Mouse (Mus musculus) hindlimb bud, embryonic 11.5 days (tissue): ENCODE results near the gene Trip4.

ENCODE experiments used
- DNase-seq: peaks from one replicate; pipeline ENCODE4 v3.0.0-alpha.2; 2012; ENCODE audit warnings: low read depth, low spot score; ENCODE audit errors: extremely low spot score

Trip4 gene

GRCm38 (mm10) chr9:65836916-65837315 lies 71.7 kb downstream of the Trip4 start:
- no peak for DNase-seq

DNA sequence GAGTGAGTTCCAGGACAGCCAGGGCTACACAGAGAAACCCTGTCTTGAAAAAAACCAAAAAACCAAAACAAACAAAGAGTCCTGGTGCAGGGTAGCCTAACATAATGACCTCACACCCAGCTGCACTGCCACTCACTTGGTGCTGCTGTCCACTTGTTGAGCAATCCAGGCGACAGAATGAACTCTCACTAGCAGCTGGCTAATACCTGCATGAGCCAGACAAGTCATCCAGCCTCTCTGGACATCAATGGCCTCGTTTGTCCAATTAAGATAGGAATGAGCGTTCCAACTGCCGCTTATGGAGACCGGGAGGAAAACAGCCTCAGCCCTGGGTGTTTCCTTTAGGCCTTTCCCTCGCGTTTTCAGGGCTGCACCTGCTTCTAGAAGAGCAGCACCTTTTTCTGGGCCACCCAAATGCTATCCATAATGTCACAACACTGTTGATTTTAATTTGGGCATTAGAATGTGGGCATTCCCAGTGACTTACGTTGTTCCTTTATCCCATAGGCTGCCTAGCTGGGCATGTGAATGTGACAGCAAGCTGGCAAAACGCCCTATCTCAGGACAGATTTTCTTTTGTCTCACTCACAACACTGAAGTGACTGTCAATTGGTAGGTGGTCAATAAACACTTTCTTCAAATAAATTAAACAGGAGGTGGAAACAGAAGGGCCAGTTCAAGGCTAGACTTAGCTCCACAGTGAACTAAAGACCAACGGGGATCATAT lies 73.8 kb downstream of the Trip4 start:
- no peak for DNase-seq

- DNase-seq: no peak
These were observed 75.0 kb downstream of the Trip4 start for GRCm38 (mm10) chr9:65833640-65834039.

DNA sequence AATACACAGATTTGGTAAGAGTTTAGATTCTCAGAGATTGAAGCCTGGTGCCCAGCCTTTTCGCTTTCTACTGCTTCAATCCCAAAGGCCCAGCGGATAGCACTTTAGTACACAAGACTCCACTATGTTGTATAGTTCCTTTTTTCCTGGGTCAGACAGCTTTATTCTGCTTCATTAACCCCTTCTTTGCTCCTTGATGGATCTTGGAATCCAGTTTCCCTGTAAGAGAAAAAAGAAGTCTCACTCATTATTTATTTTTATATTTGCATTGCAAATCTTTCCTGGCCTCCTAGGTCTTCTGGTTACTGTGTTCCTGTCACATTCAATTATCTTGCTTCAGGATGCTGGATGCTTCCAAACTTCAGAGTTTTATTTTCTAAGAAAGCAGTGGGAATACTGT lies 75.4 kb downstream of the Trip4 start:
- no peak for DNase-seq

DNA sequence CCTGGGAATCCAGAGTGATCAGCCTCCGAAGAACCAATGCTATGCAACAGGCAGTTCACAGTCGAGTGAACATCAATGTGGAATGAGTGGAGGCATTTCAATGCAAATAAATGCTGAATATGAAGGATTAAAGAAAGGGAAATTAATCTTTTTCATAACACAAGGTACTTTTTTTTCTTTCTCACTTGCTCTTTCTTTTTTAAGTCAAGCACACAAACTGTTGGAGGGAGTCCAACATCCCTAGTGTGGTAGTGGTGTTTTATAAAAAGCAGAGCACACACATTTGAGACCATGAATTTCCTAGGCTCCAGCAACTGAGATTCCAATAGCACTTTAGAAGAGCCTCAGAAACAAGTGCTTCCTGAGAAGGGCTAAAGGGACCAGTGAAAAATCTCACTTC lies 76.6 kb downstream of the Trip4 start:
- DNase-seq: no peak

GRCm38 (mm10) chr9:65831164-65831563 lies 77.4 kb downstream of the Trip4 start:
- DNase-seq: no peak

DNA sequence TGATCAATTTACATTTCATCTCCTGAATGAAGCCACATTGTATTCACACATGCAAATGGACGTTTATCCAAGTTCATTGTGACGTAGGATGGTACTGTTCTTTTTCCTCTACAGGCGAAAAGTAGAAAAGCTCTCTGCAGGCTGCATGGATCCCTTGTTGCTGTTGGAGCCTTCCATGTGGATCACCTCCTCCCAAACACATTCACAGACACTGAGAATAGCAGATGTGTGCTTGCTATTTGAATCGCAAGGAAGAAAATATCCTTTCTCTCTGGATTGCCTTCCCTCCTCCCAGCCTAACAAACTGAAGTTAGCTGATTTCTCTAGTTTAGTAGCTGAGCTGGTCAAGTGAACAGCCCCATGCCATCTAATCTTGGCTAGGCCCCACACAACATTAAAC lies 78.3 kb downstream of the Trip4 start:
- DNase-seq: no peak

GRCm38 (mm10) chr9:65829410-65829809 lies 79.2 kb downstream of the Trip4 start:
- DNase-seq: peak; percentile 10

- DNase-seq: no peak
These were observed 80.1 kb downstream of the Trip4 start for GRCm38 (mm10) chr9:65828511-65828910.

- no peak for DNase-seq
These were observed 80.6 kb downstream of the Trip4 start for GRCm38 (mm10) chr9:65828016-65828403.

DNA sequence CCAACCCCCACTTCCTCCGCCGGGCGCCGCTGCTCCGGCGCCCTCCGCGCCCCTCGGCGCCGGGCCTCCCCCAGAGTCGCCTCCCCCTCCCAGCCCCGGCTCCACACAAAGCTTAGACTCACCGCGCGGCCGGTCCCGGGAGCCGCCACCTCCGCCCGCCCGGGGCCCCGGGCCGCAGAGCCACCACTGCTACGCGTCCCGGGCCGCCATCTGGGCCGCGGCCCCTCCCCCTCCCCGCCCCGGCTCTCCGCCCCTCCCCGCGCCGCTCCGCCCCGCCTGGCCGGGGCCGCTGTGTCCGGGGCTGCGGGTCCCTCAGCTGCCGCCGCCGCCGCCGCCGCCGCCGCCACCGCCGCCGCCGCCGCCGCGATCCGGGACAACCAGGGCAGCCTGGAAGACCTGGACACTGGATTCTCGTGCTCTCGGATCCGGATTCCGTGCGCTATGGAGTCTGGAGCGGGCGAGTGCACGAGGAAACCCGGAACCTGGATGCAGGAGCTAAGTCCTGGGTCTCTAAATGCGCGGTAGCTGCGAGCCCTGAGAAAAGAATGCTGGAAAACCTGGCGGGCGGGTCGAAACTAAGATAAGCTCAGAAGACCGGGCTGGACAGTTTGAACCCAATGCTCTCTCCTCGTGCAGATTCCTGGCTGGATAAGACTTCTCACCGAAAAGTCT lies 81.1 kb downstream of the Trip4 start, which contains the start of gene Zfp609:
Gene Zfp609 (minus strand): TSS at position 221 of the 672 bp plus-strand sequence.
- DNase-seq: peak; percentile 94

GRCm38 (mm10) chr9:65826588-65827343 lies 81.8 kb downstream of the Trip4 start:
- DNase-seq: peak; percentile 58

DNA sequence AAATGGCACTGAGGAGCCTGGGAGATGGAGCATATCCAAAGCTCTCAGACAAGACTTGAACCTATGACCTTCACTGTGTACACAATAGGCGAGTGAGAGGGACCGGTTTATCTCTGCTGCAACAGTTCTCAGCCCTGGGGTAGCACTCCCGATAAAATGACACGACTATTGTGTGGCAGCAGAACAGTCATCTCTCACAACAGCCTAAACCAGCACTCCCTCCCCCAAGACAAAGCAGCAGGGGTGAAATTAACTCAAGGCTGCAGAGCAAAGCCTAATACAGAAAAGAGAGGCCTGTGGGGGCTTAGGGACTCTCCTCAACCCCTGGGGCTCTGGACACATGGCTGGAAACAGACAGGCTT lies 82.4 kb downstream of the Trip4 start:
- DNase-seq: peak; percentile 10

GRCm38 (mm10) chr9:65823716-65824462 lies 84.7 kb downstream of the Trip4 start:
- DNase-seq: no peak

GRCm38 (mm10) chr9:65822011-65822410 lies 86.6 kb downstream of the Trip4 start:
- DNase-seq: no peak

DNA sequence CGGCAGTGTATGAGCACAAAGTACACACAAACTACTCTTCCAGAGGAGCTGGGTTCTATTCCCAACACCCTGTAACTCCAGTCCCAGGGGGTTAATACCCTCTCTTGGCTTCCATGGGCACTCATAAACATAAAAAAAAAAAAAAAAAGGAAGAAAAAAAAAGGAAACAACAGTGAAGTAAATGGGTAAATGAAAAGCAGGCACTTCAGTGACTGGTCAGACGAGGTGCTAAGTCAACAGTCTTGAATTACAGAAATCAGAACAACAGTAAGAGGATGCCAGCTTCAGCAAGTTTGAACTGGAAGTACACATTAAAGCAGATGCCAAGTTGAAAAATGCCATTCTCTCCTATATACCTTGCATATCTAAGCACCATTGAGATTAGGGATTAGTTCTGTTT lies 88.3 kb downstream of the Trip4 start:
- DNase-seq: no peak

DNA sequence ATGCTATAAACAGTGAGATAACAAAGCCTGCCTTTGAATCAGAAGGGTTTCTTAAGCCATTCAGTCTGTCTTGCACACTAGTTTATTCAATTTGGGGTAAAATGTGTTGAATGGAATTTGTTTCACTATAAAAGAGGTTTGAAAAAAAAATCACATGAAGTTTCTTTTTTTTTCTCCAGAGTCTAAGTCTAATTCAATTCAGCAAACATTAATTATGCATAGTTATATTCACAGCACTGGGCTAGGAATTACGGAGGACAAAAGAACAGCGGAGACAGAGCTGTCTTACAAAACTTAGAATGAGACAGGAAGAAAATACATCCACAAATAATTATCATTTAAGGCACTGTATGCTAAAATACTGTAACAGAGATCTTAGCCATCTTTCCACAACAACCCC lies 90.2 kb downstream of the Trip4 start:
- DNase-seq: no peak

DNA sequence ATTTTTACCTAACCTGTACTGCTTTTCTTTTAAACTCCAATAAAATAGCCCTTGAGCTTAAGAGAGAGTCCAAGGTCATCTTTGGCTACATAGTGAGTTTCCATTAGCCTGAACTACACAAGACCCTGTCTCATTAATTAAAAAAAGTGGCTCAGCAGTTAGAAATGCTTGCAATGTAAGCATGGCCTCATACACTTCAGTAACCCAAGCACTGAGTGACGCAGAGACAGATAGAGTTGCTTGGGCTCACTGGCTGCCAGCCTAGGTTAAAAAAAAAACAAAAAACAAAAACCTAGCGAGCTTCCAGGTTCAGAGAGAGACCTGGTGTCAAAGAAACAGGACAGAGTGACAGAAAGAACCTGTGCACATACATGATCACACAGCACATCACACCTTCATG lies 95.8 kb downstream of the Trip4 start:
- no peak for DNase-seq

DNA sequence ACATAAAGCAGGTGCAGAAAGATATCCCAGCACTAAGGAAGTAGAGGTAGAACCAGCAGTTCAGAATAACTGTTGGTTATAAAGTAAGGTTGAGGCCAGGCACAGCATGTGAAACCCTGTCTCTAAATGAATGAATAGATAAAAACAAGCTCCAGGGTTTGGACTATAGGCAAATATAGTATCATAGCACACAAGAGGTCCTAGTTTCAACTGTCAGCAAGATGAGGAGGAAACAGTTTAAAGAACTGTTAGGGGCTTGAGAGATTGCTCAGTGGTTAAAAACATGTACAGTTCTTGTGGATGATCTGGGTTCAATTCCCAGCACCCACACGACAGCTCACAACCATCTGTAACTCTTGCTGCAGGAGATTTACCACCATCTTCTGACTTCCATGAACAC lies 96.8 kb downstream of the Trip4 start:
- DNase-seq: no peak

DNA sequence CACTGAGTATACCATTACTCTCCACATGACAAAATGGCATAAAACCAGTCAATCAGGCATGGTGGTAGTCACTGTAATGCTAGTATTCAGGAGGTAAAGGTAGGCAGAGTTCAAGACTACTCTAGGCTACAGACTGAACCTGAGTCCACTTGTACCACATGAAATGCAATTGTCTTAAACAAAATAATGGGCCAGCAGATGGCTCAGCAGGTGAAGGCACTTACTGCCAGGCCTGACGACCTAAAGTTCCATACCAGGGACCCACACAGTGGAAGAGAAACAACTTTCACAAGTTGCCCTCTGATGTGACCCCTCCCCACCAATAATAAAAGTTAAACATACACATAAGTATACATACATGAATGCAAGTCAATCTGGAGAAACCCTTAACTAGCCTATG lies 100.8 kb downstream of the Trip4 start:
- no peak for DNase-seq

DNA sequence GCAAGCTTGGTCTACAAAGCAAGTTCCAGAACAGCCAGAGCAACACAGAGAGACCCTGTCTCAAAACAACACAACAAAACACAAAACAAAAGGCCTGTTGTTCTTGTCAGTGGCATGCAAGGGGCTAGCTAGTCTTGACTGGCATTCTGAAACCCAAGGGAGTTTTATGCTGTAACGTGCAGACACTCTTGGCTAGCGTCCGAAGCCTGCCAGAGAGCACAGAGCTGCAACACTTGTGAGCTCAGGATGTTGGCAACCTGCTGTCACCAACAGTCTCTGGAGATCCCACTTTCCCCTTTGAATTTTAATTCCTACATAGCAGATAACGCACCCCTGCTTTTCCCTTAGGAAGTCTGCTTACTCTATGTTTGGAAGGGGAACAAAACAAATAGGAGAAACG lies 101.3 kb downstream of the Trip4 start:
- no peak for DNase-seq
